Mouse (Mus musculus): Measurements from ENCODE around the gene Abcg5. TPM values are rescaled to one million over a fixed set of nuclear protein-coding genes. Genes with fewer than 3 reads are reported as not detected.

Gene Abcg5
- polyA plus RNA-seq (2014; fragmentation: Nextera tagmentation; extraction: Ambion mirVana): 2.6 and 5.9 TPM in 2 replicates

DNA sequence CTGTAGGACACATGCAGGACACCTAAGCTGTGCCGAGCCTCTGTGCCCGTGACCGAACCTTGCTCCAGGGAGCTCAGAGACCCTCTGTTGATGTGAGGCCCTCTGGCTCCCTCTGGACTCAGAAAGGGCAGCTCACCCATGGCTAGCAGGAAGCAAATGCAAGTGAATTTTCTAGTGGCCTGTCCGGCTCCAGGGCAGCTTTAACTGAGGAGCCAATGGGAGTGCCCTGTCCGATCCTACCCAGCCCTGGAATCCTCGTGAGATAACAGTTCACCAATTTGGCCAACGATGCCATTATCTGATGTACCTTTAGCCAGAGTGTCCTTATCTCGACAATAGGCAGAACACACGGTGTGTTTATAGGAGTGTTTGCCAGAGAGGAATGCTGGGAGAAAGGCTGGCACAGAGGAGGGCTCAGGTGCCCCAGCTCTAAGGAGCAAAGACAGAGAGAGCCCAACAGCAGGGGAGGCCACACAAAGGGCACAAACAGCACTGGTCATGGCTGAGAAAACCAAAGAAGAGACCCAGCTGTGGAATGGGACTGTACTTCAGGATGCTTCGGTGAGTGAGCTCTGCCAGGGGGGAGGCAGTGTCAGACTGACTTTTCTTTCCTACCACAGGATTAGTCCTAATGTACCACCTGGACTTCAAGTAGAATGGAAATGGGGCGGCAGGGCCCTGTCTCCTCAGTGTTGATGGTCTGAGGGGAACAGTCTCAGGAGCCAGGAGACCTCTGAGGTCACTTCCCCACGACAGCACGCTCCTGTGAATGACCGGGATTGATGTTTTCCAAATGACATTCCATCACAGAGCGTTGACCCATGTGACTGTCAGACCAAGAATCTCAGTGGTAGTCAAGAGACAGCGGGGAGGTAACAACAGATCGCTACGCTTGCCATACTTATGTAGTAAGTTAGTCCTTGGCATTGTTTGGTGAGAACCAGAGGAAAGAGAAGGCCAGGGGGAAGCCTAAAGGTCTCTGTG lies at the start of gene Abcg5:
TSS of gene Abcg5 (minus strand) at position 278 of the 984 bp plus-strand sequence.
- Histone ChIP-seq H3K36me3 (replicated peaks; ENCODE audit: control insufficient read depth, insufficient read depth) (no peaks in the 10 kb centered on the region), H3K27me3 (ENCODE audit: control insufficient read depth, insufficient read depth, low read length) (no peaks in the 10 kb centered on the region), H3K9ac (no peak within 1 kb of the TSS), H3K4me2 (replicated peaks) (no peak within 1 kb of the TSS), H3K4me1 (replicated peaks; ENCODE audit: control insufficient read depth, insufficient read depth, low read length) (no peaks in the 10 kb centered on the region), H3K4me3 (replicated peaks; ENCODE audit: low read length) (no peak within 1 kb of the TSS), H3K9me3 (ENCODE audit: control insufficient read depth, low read length) (no peaks in the 10 kb centered on the region), H3K27ac (no peak within 1 kb of the TSS)
- ATAC-seq (ENCODE audit: low FRiP score) (no peak), DNase-seq (ENCODE audit: low spot score) (no peak)
- WGBS: 76% methylated on average over 18 of the region's 18 CpGs

DNA sequence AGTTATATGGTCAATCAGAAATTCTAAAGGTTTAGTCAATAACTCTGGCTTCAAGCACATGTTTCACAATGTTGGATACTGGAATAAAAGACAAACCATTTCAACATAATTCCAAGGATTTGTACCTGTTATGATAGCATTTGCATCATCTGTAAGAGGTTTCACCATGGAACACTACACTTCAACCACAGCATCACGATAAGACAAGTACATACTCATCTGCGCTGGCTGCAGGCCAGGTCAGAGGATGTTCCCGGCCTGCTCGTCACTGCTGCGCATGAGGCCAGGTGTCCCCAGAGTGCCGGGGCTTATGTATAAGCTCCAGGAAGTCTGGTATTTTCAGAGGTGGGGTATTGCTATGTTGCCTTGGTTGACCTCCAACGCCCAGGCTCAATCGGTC lies 49.8 kb upstream of the Abcg5 start:
- H3K4me2 ChIP-seq (replicated peaks): no peak overlapping the region
- H3K4me3 ChIP-seq (replicated peaks; ENCODE audit: low read length): no peak overlapping the region
- no peak overlapping the region for H3K27ac ChIP-seq
- no peak for ATAC-seq (ENCODE audit: low FRiP score)
- no peaks in the 10 kb centered on the region for H3K4me1 ChIP-seq (replicated peaks; ENCODE audit: control insufficient read depth, insufficient read depth, low read length)
- WGBS: 93% methylated on average over 8 of the region's 8 CpGs
- peaks cover 28% of the 10 kb centered on the region for H3K36me3 ChIP-seq (replicated peaks; ENCODE audit: control insufficient read depth, insufficient read depth)
- no peaks in the 10 kb centered on the region for H3K9me3 ChIP-seq (ENCODE audit: control insufficient read depth, low read length)
- no peak overlapping the region for H3K9ac ChIP-seq
- H3K27me3 ChIP-seq (ENCODE audit: control insufficient read depth, insufficient read depth, low read length): no peaks in the 10 kb centered on the region
- no peak for DNase-seq (ENCODE audit: low spot score)

- H3K27me3 ChIP-seq (ENCODE audit: control insufficient read depth, insufficient read depth, low read length): no peaks in the 10 kb centered on the region
- ATAC-seq (ENCODE audit: low FRiP score): no peak
- no peak overlapping the region for H3K4me2 ChIP-seq (replicated peaks)
- no peak for DNase-seq (ENCODE audit: low spot score)
- no peak overlapping the region for H3K27ac ChIP-seq
- no peaks in the 10 kb centered on the region for H3K4me1 ChIP-seq (replicated peaks; ENCODE audit: control insufficient read depth, insufficient read depth, low read length)
- no peaks in the 10 kb centered on the region for H3K9me3 ChIP-seq (ENCODE audit: control insufficient read depth, low read length)
- WGBS: 92% methylated on average over 12 of the region's 12 CpGs
- no peak overlapping the region for H3K4me3 ChIP-seq (replicated peaks; ENCODE audit: low read length)
- H3K36me3 ChIP-seq (replicated peaks; ENCODE audit: control insufficient read depth, insufficient read depth): peaks cover 32% of the 10 kb centered on the region
- no peak overlapping the region for H3K9ac ChIP-seq
Measured at GRCm38 (mm10) chr17:84731361-84731760, 48.5 kb upstream of the Abcg5 start.

DNA sequence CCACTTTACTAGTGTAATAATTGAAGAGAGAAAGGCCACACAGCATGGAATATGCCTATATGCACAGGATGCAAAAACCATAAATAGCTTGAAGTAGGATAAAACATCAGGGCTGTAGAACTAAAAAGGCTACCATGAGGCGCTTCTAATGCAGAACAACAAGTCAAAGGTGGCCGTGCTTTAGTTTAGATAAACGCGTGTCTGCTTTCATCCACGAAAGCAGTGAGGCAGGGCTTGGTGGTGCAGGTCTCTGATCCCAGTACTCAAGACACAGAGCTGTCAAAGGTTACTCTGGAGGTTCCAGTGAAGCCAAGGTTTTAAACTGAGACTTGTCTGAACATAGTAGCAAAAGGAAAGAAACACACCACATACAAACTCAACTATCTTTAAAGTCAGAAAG lies 46.3 kb upstream of the Abcg5 start:
- Histone ChIP-seq H3K4me1 (replicated peaks; ENCODE audit: control insufficient read depth, insufficient read depth, low read length) (no peaks in the 10 kb centered on the region), H3K9me3 (ENCODE audit: control insufficient read depth, low read length) (no peaks in the 10 kb centered on the region), H3K27ac (no peak overlapping the region), H3K27me3 (ENCODE audit: control insufficient read depth, insufficient read depth, low read length) (no peaks in the 10 kb centered on the region), H3K9ac (no peak overlapping the region), H3K4me3 (replicated peaks; ENCODE audit: low read length) (no peak overlapping the region), H3K4me2 (replicated peaks) (no peak overlapping the region), H3K36me3 (replicated peaks; ENCODE audit: control insufficient read depth, insufficient read depth) (peaks cover 40% of the 10 kb centered on the region)
- 96% methylated on average over 5 of the region's 5 CpGs for WGBS
- ATAC-seq (ENCODE audit: low FRiP score): no peak
- no peak for DNase-seq (ENCODE audit: low spot score)

DNA sequence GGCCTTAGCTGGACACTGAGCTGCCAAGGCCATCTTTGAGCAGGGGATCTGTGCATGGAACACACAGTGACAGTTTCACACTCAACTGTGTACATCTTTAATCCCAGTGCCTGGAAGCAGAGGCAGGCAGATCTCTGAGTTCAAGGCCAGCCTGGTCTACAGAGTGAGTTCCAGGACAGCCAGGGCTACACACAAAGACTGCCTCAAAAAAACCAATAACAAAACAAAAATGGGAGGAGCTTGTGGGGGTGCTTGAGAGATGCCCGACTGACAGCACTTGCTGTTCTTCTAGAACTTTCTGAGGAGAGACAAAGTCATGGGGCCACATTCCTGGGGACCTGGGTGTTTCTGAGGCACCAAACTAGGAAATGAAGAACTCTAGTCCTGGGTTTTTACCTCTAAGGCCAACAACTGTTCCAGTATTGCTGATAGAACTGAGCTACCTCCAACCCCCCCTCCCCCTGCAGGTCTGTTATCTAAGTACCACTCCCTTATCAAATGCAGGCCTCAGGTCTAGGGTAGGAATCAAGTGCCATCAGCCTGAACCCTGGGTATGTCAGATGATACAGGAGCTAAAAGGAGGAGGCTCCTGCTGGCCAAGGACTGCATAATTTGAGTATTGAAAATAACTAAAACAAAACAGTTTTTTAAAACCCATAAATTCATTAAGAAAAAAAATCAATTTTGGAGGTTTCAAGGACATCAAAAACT lies 45.5 kb upstream of the Abcg5 start:
- Histone ChIP-seq H3K36me3 (replicated peaks; ENCODE audit: control insufficient read depth, insufficient read depth) (peaks cover 45% of the 10 kb centered on the region), H3K9me3 (ENCODE audit: control insufficient read depth, low read length) (no peaks in the 10 kb centered on the region), H3K4me1 (replicated peaks; ENCODE audit: control insufficient read depth, insufficient read depth, low read length) (no peaks in the 10 kb centered on the region), H3K4me3 (replicated peaks; ENCODE audit: low read length) (no peak overlapping the region), H3K27me3 (ENCODE audit: control insufficient read depth, insufficient read depth, low read length) (no peaks in the 10 kb centered on the region), H3K27ac (no peak overlapping the region), H3K4me2 (replicated peaks) (no peak overlapping the region), H3K9ac (no peak overlapping the region)
- DNase-seq (ENCODE audit: low spot score): no peak
- 75% methylated on average over 1 of the region's 1 CpGs for WGBS
- no peak for ATAC-seq (ENCODE audit: low FRiP score)

DNA sequence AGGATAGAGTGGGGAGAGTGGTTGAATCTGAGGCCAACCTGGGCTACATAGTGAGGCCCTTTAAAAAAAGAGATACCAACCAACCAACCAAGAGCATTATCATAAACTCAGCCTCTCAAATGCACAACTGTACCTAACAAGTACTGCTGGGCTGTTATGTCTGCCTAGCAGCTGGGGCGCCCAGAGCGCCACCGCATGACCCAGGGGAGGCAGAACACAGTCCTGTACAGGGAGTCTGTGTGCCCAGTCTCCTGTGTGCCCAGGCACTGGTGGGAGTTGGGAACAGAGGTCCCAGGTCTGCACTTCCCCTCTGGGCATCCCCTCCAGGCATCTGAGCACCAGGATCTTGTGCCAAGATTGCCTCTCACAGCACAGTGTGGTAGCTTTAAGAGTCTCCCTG lies 42.4 kb upstream of the Abcg5 start:
- no peaks in the 10 kb centered on the region for H3K9me3 ChIP-seq (ENCODE audit: control insufficient read depth, low read length)
- DNase-seq (ENCODE audit: low spot score) (no peak), ATAC-seq (ENCODE audit: low FRiP score) (no peak)
- H3K9ac ChIP-seq: no peak overlapping the region
- no peak overlapping the region for H3K4me3 ChIP-seq (replicated peaks; ENCODE audit: low read length)
- H3K36me3 ChIP-seq (replicated peaks; ENCODE audit: control insufficient read depth, insufficient read depth): peaks cover 47% of the 10 kb centered on the region
- WGBS: 97% methylated on average over 3 of the region's 3 CpGs
- H3K4me1 ChIP-seq (replicated peaks; ENCODE audit: control insufficient read depth, insufficient read depth, low read length): no peaks in the 10 kb centered on the region
- no peaks in the 10 kb centered on the region for H3K27me3 ChIP-seq (ENCODE audit: control insufficient read depth, insufficient read depth, low read length)
- no peak overlapping the region for H3K27ac ChIP-seq
- no peak overlapping the region for H3K4me2 ChIP-seq (replicated peaks)

GRCm38 (mm10) chr17:84724028-84724427 lies 41.2 kb upstream of the Abcg5 start:
- peaks cover 41% of the 10 kb centered on the region for H3K36me3 ChIP-seq (replicated peaks; ENCODE audit: control insufficient read depth, insufficient read depth)
- DNase-seq (ENCODE audit: low spot score): no peak
- no peaks in the 10 kb centered on the region for H3K9me3 ChIP-seq (ENCODE audit: control insufficient read depth, low read length)
- H3K9ac ChIP-seq: no peak overlapping the region
- H3K4me3 ChIP-seq (replicated peaks; ENCODE audit: low read length): no peak overlapping the region
- no peak overlapping the region for H3K27ac ChIP-seq
- 45% methylated on average over 9 of the region's 9 CpGs for WGBS
- no peak for ATAC-seq (ENCODE audit: low FRiP score)
- no peaks in the 10 kb centered on the region for H3K4me1 ChIP-seq (replicated peaks; ENCODE audit: control insufficient read depth, insufficient read depth, low read length)
- no peaks in the 10 kb centered on the region for H3K27me3 ChIP-seq (ENCODE audit: control insufficient read depth, insufficient read depth, low read length)
- H3K4me2 ChIP-seq (replicated peaks): no peak overlapping the region

- Histone ChIP-seq H3K9ac (no peak overlapping the region), H3K4me2 (replicated peaks) (no peak overlapping the region), H3K4me3 (replicated peaks; ENCODE audit: low read length) (no peak overlapping the region), H3K36me3 (replicated peaks; ENCODE audit: control insufficient read depth, insufficient read depth) (peaks cover 20% of the 10 kb centered on the region), H3K4me1 (replicated peaks; ENCODE audit: control insufficient read depth, insufficient read depth, low read length) (peaks cover 11% of the 10 kb centered on the region; the same call in 1 of the 2 replicates), H3K27ac (no peak overlapping the region), H3K9me3 (ENCODE audit: control insufficient read depth, low read length) (no peaks in the 10 kb centered on the region), H3K27me3 (ENCODE audit: control insufficient read depth, insufficient read depth, low read length) (no peaks in the 10 kb centered on the region)
- ATAC-seq (ENCODE audit: low FRiP score): no peak
- DNase-seq (ENCODE audit: low spot score): no peak
- WGBS: 89% methylated on average over 3 of the region's 3 CpGs
Measured at GRCm38 (mm10) chr17:84719105-84719504, 36.3 kb upstream of the Abcg5 start.

- no peak overlapping the region for H3K27ac ChIP-seq
- no peak overlapping the region for H3K4me2 ChIP-seq (replicated peaks)
- H3K4me1 ChIP-seq (replicated peaks; ENCODE audit: control insufficient read depth, insufficient read depth, low read length): peaks cover 11% of the 10 kb centered on the region; the same call in 1 of the 2 replicates
- no peak overlapping the region for H3K4me3 ChIP-seq (replicated peaks; ENCODE audit: low read length)
- no peak overlapping the region for H3K9ac ChIP-seq
- H3K27me3 ChIP-seq (ENCODE audit: control insufficient read depth, insufficient read depth, low read length): peaks cover 3% of the 10 kb centered on the region
- no peak for ATAC-seq (ENCODE audit: low FRiP score)
- H3K36me3 ChIP-seq (replicated peaks; ENCODE audit: control insufficient read depth, insufficient read depth): peaks cover 14% of the 10 kb centered on the region
- WGBS: 83% methylated on average over 5 of the region's 5 CpGs
- H3K9me3 ChIP-seq (ENCODE audit: control insufficient read depth, low read length): no peaks in the 10 kb centered on the region
- DNase-seq (ENCODE audit: low spot score): no peak
Measured at GRCm38 (mm10) chr17:84717416-84717815, 34.6 kb upstream of the Abcg5 start.
